In genomic region chr19:23746506-23746905, GRCm38 (mm10) we compare ENCODE assay signal across 35 mouse cellular contexts.
"Had no signal": no experiment of that assay in that cellular context is flagged by ENCODE, and none has a peak within 500 bp of the region (broad histone marks: within the 10 kb centered on the region; RNA-seq: fewer than 3 reads in every experiment).

No protein-coding gene starts in this region.

- H3K4me1 ChIP-seq: heart, embryonic 10.5 days; heart, embryonic 12.5 days; heart, embryonic 13.5 days; heart, embryonic 15.5 days; hindbrain, embryonic 10.5 days; hindbrain, embryonic 12.5 days; hindbrain, embryonic 13.5 days; hindbrain, embryonic 15.5 days; intestine, embryonic 15.5 days; kidney, embryonic 15.5 days had no signal

- H3K9ac ChIP-seq: heart, embryonic 12.5 days; heart, embryonic 13.5 days; heart, embryonic 15.5 days; hindbrain, embryonic 12.5 days; hindbrain, embryonic 13.5 days; hindbrain, embryonic 14.5 days; hindbrain, embryonic 15.5 days; intestine, embryonic 15.5 days; kidney, embryonic 15.5 days had no signal

- H3K4me2 ChIP-seq: heart, embryonic 11.5 days; heart, embryonic 12.5 days; heart, embryonic 13.5 days; heart, embryonic 15.5 days; hindbrain, embryonic 12.5 days; hindbrain, embryonic 13.5 days; hindbrain, embryonic 14.5 days; hindbrain, embryonic 15.5 days; intestine, embryonic 15.5 days; kidney, embryonic 15.5 days had no signal

- ATAC-seq: hindbrain, embryonic 16.5 days; hindbrain, postnatal 0 days; inflammation-experienced regulatory T-cells, adult 6 months; intestine, embryonic 15.5 days; intestine, embryonic 16.5 days; intestine, postnatal 0 days had no signal

- H3K27me3 ChIP-seq: heart, embryonic 12.5 days; heart, embryonic 13.5 days; heart, embryonic 15.5 days; hindbrain, embryonic 12.5 days; hindbrain, embryonic 13.5 days; hindbrain, embryonic 15.5 days; intestine, embryonic 15.5 days; kidney, embryonic 15.5 days had no signal

- H3K27ac ChIP-seq: heart, embryonic 10.5 days; heart, embryonic 13.5 days; heart, embryonic 15.5 days; hindbrain, embryonic 10.5 days; hindbrain, embryonic 12.5 days; hindbrain, embryonic 13.5 days; hindbrain, embryonic 14.5 days; hindbrain, embryonic 15.5 days; hindbrain, postnatal 0 days; intestine, embryonic 15.5 days; kidney, embryonic 15.5 days; kidney, postnatal 0 days; layer of hippocampus, adult 2 months had no signal

- H3K36me3 ChIP-seq: heart, embryonic 10.5 days; heart, embryonic 12.5 days; heart, embryonic 13.5 days; heart, embryonic 15.5 days; hindbrain, embryonic 10.5 days; hindbrain, embryonic 12.5 days; hindbrain, embryonic 13.5 days; hindbrain, embryonic 15.5 days; intestine, embryonic 15.5 days; kidney, embryonic 15.5 days had no signal

- H3K4me3 ChIP-seq: heart, embryonic 10.5 days; heart, embryonic 12.5 days; heart, embryonic 13.5 days; heart, embryonic 15.5 days; hindbrain, embryonic 10.5 days; hindbrain, embryonic 12.5 days; hindbrain, embryonic 13.5 days; hindbrain, embryonic 15.5 days; intestine, embryonic 15.5 days; kidney, embryonic 15.5 days; layer of hippocampus, adult 2 months had no signal

- DNase-seq: heart, postnatal 10 days; heart, postnatal 14 days; heart, postnatal 36 days; heart, postnatal 4 days; kidney, adult 11 months; kidney, adult 18-20 months; kidney, adult 2 months; kidney, adult 8-10 months; kidney, adult 9 months; kidney, postnatal 10 days; kidney, postnatal 14 days; kidney, postnatal 25 days; kidney, postnatal 36 days; kidney, postnatal 4 days; layer of hippocampus, adult 9-11 months; layer of hippocampus, postnatal 36 days had no signal

- H3K9me3 ChIP-seq: heart, embryonic 10.5 days; heart, embryonic 12.5 days; heart, embryonic 13.5 days; heart, embryonic 15.5 days; hindbrain, embryonic 10.5 days; hindbrain, embryonic 12.5 days; hindbrain, embryonic 13.5 days; hindbrain, embryonic 15.5 days; intestine, embryonic 15.5 days; kidney, embryonic 15.5 days had no signal
